Mouse (Mus musculus) hematopoietic stem cell, adult 5-6 weeks (primary cell): Measurements from ENCODE around the gene Flna. TPM values are rescaled to one million over a fixed set of nuclear protein-coding genes. Genes with fewer than 3 reads are reported as not detected.
A peak's percentile ranks its signal among the peaks of the same experiment; 100 is the strongest.
"Not testable (repeated sequence)": the region's sequence is repeated elsewhere in the genome, so short reads cannot be mapped to it uniquely, and the experiment has no call there.

Source experiments
- ATAC-seq, 2 experiments: fragments of 125-278 bp in 1 of 2; replicated peaks in 1 of 2; 2 replicates each; pipeline ENCODE4 v1.8.0; 2016 to 2017; ENCODE audit warnings: inconsistent platforms in 2 of 2, mild to moderate bottlenecking in 2 of 2, moderate number of reproducible peaks in 2 of 2, low read depth in 1 of 2, moderate TSS enrichment in 1 of 2; ENCODE audit not compliant: low FRiP score in 2 of 2, poor library complexity in 2 of 2, severe bottlenecking in 2 of 2, insufficient read depth in 1 of 2, low TSS enrichment in 1 of 2
- total RNA-seq: library from RNA; stranded (forward); fragments of 172-1452, 232-1000 nt; gene quantifications from 2 replicates; pipeline ENCODE4 v1.2.3, GENCODE M21; 2017

Gene Flna
- total RNA-seq, 1 experiment from 2014 or later: 446 TPM

GRCm38 (mm10) chrX:74254153-74254887, 4.7 kb upstream of the Flna start, which contains the start of gene Emd:
Gene Emd, plus strand, starts transcription at chrX:74254687.
- peak; percentile 95 to 97 for ATAC-seq

GRCm38 (mm10) chrX:74248651-74249050, 969 bp downstream of the Flna start:
- no peak for ATAC-seq

GRCm38 (mm10) chrX:74246693-74247092, 2.9 kb downstream of the Flna start:
- no peak for ATAC-seq

GRCm38 (mm10) chrX:74246213-74246681, 3.4 kb downstream of the Flna start:
- ATAC-seq: peak; percentile 72 to 74

DNA sequence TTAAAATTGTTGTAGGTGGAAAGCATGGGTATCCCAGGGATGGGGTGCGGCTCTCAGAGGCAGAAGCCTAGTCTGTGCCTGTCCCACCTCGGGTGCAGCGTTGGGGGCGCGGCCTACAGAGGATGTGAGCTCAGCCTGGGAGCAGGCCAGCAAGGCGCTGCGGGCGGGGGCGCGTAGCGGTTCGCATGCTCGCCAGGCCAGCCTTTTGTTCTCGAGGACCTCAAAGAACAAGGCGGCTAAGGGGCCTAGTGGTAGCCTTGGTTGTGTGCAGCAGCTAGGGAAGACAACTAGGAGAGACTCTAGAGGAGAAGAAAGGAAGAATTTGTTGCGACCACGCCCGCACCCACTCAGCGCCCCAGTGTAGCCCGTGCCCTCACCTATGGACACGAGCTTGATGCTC, 3.9 kb downstream of the Flna start:
- ATAC-seq: peak in 1 of 2 experiments; percentile 40; a peak in 3 of 4 replicates

DNA sequence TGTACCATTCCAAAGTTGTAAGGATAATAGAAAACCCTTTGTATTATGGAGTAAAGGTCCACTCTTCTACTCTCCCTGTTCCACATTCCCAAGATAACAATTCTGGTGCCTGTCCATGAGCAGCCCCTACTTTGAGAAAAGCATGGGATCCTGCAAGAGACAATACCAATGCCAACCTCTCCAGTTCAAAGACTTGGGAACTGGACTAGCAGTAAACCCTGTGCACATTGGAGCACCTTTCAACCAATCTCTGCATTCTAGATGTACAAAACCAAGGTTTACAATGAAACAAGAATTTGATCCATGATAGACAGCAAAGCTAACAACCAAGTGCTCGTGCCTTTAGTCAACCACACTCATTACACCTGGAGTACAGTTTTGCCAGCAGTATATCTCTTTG, 4.5 kb downstream of the Flna start:
- ATAC-seq: no peak

- ATAC-seq: no peak
Measured at GRCm38 (mm10) chrX:74244614-74245083, 5.0 kb downstream of the Flna start.

DNA sequence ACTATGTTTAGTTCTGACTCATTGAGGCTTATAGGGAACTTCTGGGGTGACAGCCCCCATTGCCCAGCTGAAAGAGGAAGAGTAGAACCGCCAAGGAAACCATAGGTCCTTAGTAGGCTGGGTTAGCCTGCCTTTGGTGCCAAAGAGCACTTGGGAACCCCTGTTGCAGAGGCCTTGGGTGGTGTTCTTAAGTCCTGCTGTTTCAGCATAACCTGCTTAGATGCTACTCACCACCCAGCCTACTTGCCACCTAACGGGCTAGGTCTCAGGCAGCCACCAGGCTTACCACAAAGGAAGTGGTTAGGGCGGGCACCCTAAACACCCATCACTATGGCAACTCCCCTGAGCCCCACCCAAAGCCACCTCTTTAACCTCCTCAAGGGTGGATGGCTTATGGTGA, 5.8 kb downstream of the Flna start:
- ATAC-seq: peak; percentile 70 to 72

DNA sequence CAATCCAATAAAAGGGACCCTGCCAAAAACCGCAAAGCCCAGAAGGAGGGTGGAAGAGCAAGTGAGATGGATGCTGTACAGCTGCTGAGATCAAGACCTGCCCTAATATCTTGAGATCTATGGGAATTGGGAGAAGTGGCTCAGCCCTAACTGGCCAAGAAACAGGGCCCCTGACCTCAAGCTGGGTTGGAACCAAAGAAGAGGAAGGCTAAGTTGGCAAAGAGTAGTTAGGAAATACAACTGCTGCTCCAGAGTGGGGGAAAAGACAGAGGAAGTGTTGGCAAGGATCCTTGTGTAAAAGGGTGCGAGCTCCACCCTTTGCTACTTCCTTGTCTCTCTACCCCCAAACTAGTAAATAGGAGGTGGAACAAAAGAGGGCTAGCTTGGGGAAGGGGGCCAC, 6.2 kb downstream of the Flna start:
- peak in 1 of 2 experiments; percentile 18; a peak in 2 of 4 replicates for ATAC-seq

GRCm38 (mm10) chrX:74240332-74240731, 9.3 kb downstream of the Flna start:
- ATAC-seq: no peak

GRCm38 (mm10) chrX:74233196-74233595, 16.4 kb downstream of the Flna start:
- ATAC-seq: no peak

DNA sequence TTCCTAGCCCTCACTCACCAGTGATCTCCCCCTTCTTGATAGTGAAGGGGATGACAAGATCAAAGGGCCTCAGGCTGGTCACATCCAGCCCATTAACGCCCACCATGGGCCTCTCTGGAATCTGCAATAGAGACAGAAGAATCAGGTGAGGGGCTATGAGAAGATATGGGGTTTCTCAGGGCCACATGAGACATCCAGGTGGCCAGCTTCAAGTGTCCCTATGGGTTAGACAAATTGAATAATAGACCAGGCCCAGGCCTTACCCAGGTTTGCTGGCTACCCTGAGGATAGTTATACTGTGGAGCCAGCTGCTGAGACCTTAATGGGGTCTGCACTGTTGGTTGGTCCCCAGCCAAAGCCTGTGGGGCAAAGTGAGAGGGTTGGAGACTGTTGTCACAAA, 19.6 kb downstream of the Flna start:
- ATAC-seq: no peak

DNA sequence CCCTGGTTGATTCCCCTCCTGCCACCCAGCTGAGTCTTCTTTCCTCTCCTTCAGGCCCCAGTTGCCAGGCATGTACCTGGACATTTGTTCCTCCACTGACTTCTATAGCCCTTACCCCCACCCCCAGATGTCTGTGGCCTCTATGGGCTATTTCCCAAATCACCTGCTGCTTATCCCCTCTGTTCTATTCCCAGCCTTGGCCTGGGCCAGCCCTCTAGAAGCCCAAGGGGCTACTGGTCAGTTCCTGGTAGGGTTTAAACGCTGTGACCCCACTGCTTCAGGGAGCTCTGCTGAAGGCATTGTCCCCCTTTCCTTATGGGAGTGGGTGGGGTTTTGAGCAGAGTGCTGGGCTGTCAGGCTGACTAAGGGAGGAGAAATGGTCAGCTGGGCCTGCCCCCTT, 29.5 kb downstream of the Flna start:
- not testable (repeated sequence) for ATAC-seq

DNA sequence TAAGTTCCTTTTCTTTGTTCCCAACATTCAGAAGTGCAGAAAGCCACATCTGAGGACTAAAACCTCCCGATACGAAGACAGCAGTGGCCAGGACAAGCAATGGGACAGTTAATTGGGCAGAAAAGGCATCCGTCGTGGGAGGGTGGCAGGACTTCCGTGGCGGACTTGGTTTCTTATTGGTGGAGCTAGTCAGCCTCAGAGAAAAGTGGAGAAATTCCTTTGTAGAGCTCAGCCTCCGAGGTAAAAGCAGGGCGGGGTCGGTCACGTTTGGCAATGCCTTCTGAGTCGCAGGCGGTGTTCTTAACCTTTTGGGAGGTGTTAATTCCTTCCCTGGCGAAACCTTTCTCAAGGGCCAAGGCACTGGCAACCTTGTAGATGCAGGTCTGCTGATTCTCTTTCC, 30.2 kb downstream of the Flna start:
- no peak for ATAC-seq

DNA sequence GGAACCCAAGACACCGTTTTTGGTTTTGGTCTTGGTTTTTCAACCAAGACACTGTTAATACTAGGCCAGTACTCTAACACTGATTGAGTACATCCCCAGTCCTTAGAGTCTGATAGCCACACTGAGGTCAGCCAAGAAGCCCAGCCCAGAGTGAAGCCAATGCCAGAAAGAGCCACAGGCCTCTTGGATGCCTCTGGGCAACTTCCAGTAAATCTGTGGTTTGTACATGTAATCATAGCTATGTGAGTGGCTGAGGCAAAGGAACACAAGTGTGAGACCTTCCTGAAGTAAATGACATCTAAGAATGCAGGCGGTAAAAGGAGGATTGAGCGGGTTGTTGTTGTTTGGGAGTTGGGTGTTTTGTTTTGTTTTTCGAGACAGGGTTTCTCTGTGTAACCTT, 31.1 kb downstream of the Flna start:
- no peak for ATAC-seq

- ATAC-seq: no peak
Measured at GRCm38 (mm10) chrX:74203556-74203955, 46.1 kb downstream of the Flna start.

GRCm38 (mm10) chrX:74176959-74177358, 72.7 kb downstream of the Flna start, which contains the start of gene Tktl1:
Gene Tktl1, plus strand, starts transcription at chrX:74177259.
- no peak for ATAC-seq
